Mouse (Mus musculus) spleen, postnatal 10 days (tissue): ENCODE results near the gene Tnni2.

Experiments used
- DNase-seq, 2 experiments: peaks; one replicate each; pipeline ENCODE4 v3.0.0; 2021 to 2022; ENCODE audit warnings: low spot score in 2 of 2

The Tnni2 gene

GRCm38 (mm10) chr7:142481568-142482255, 40.1 kb downstream of the Tnni2 start:
- DNase-seq: no peak

DNA sequence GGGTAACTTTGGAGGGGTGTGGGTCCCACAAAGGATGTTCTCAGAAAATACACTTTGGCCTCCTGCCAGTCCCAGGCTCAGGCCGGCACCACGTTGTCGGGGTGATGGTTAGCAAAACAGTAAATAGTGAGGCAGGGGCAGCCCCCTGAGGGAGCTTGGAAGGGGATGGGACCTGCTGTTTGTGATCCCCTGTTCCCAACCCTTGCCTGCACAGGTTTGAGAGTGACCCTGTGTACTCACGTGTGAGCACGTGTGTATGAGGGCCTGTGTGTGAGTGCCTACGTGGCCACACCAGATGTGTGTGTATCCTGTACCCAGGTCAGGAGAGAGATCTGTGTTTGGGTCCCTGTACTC, 40.6 kb downstream of the Tnni2 start:
- DNase-seq: no peak

- DNase-seq: no peak
Measured at GRCm38 (mm10) chr7:142483136-142483535, 41.5 kb downstream of the Tnni2 start.

- no peak for DNase-seq
Measured at GRCm38 (mm10) chr7:142484780-142485179, 43.2 kb downstream of the Tnni2 start.

- DNase-seq: no peak
Measured at GRCm38 (mm10) chr7:142486751-142487162, 45.1 kb downstream of the Tnni2 start.

- DNase-seq: no peak
Measured at GRCm38 (mm10) chr7:142487341-142487859, 45.8 kb downstream of the Tnni2 start.

DNA sequence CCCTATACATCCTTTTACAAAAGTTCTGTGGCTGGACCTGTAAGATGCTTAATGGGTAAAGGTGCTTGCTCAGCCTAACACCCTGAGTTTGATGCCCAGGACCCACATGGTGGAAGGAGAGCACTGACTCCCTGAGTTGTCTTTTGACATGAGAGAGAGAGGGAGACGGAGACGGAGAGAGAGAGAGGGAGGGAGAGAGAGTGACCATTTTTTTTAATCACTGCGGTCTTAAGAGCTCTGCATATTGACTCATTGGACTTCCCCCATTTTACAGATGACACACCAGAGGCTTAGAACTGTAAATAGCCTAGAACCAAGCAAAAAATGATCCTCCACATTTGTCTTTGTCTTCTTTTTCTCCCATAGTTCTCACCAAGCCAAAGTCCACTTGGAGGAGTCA, 46.4 kb downstream of the Tnni2 start:
- DNase-seq: no peak

DNA sequence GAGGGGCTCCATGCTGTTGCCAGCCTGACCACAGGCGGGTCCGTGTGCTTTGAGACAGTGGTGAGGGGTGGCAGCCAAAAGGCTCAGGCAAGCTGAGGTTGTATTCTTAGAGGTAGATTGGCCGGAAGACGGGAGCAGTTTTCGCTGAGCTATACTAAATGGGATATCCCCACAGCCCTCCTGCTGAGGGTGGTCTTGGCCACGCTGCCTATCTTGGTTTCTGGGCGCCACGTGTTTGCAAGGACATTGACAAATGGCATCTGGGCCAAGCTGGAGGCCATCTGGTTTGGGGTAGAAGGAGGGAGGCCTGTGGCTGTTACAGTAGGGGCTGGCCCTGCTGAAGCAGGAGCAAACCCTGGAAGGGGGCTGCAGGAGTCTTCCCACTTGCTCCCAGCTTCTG, 51.9 kb downstream of the Tnni2 start:
- no peak for DNase-seq
